Mouse (Mus musculus) Muller cell, postnatal 12 days (primary cell): ENCODE data around the gene Ndufa10.
"Not testable (repeated sequence)": the region's sequence is repeated elsewhere in the genome, so short reads cannot be mapped to it uniquely, and the experiment has no call there.

Source experiments
- DNase-seq: peaks from one replicate; pipeline ENCODE4 v3.0.0-alpha.2; 2015; ENCODE audit errors: inconsistent ontology term

The Ndufa10 gene

DNA sequence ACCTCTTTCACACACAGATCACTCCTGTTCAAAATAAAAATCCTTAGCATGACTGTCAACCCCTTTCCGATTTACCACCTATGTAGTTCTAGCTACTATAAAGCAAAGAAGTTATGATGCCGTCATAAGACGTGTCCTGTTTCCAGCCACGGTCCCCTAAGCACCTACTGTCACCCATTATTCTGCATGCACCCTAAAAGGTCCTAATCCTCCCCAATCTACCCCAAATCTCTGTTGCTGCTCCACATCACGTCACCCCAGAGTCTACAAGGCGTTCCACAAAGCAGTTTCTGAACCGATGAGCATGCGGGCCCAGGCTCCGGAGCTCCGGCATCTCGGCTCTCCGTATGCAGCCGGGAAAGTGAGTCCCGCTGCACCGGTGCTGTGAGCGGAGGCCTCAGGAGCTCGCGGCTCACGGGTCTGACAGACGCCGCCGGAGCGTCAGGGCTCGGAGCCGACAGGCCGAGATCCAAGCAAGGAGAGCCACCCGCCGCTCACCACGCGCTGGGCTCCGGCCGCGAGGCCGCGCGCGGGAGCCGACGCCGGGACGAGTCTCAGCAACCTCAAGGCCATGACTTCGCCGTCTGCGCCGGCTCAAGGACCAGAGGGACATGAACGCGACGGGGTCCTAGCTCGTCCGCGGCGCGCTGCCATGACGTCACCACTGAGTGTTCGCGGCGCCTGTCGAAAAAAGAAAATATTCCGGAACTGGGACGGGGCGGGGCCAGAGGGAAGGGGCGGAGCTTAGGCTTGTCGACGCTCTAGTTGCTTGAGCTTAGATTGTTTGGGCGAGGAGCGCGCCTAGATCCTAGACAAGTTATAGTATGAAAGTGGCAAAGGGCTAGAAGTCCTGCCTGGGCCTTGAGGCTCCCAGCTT lies at the start of gene Ndufa10:
Gene Ndufa10 (minus strand): TSS at position 696 of the 877 bp plus-strand sequence.
- DNase-seq, result peak; percentile 96

DNA sequence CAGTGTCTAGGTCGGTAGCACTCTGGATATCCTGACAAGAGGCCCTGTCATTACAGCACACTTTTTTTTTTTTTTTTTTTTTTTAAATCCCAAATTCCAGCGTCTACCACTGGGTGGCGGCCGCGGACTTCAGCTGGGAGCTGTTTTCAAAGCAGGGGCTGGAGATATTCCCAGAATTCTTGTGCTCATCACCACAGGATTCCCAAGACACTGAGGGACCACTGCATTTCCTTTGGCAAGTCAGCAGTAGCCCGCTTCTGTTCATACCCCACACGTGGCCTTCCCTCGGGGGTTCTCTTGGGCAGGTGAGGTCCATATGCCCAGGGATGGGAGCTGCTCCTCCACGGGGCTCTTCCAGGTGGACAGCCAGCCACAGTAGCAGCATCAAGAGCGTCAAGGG lies 47.7 kb upstream of the Ndufa10 start:
- DNase-seq, result peak; percentile 74

DNA sequence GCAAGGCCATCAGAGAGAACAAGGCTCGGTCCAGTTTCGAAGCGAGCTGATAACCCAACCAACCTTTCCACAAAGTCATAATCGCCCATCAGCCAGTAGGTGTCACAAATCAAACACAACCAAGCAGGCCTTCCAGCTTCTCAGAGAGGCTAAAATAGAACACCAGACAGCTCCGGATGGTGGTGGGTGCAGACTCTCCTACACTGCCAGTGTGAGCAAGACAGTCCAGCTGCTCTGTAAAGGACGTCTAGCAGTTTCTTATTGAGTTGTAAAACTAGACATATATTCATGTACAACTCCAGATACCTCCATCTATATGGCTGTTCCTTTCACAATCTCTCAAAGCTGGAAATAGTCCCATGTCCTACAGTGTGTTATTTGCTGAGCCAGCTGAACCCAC lies 45.4 kb upstream of the Ndufa10 start:
- no peak for DNase-seq

DNA sequence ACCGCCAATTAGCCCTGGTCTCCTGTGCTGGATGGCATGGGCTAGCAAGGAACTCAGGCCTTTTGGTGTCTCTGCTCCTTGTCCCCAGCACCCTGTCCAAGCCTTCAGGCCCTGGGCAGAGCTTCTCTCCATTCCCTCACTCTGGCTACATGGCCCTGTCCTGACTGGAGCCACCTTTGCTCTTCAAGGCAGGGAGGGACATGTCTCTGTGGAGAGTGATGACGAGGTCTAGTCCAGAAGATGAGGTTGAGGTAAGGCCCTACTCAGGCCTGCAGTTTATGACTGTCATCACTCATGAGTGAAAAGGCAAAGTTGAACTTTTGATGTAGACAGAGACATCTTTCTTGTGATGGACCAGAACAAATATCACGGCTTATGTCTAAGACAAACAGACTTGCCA lies 44.9 kb upstream of the Ndufa10 start, which contains the start of gene Olfr1414:
Gene Olfr1414 (minus strand): TSS at position 101 of the 400 bp plus-strand sequence.
- DNase-seq, result no peak

DNA sequence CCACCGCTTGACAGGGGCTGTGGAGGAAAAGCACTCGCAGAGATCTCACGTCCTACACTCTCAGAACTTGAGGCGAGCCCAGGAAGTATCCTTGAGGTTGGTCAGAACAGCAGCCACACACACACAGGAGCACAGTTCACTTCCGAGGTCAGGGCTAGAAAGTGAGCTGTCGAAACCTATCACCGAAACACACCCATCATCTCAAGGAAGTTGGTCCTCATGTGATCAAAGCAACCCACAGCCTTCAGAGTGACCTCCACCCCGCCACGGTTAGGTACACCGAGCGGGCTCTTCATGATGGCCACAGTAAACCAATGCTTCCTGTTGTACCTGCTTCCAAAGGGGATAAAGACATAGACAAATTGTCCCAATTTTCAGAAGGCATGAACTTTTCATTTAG lies 41.7 kb upstream of the Ndufa10 start:
- DNase-seq, result no peak

DNA sequence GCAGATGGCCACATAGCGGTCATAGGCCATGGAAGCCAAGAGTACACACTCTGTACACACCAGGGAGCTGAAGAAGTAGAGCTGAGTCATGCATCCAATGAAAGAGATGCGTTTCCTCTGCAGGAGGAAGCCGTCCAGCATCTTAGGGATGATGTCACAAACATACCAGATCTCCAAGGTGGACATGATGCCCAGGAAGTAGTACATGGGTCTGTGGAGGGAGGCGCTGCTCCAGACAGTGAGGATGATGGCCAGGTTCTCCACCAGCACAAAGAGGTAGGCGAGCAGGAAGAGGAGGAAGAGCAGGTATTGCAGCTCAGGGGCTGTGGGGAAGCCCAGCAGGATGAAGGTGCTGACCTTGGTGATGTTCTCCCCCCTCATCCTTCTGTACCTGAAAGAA lies 38.0 kb upstream of the Ndufa10 start:
- DNase-seq, result not testable (repeated sequence)

DNA sequence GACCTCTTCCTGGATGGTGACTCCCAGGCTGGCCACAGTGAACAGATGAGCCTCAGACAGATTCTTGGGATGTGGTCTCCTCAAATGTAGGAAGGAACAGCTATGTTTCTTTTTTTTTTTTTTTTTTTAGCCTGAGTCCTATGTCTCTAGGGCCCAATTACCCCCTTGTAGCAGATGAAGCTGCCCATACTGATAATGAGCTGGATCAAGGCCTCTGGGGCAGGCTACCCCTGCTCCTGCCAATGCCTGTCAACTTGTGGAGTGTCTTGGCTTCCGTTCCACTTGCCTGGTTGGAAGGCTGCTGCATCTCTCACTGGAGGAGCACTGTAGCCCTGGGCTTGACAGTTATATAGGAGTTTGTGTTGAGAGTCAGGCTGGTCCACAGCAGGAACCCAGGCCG lies 22.3 kb upstream of the Ndufa10 start, which contains the start of gene Olfr1415:
Gene Olfr1415 (minus strand): TSS at position 101 of the 400 bp plus-strand sequence.
- no peak for DNase-seq

DNA sequence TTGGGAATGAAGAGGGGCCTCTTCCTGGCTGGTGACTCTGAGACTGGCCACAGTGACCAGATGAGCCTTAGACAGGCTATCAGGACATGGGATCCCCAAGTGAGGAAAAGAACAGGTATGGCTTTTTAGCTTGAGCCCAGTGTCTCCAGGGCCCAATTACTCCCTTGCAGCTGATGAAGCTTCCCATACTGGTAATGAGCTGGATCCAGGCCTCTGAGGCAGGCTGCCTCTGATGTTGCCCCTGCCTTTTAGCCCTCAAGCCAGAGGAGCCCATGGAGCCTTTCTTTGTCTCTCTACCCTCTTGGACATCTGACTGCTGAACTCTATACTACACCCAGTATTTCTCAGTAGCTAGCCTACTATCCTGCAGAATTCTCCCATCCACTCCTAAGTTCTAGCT lies 11.4 kb upstream of the Ndufa10 start, which contains the start of gene Olfr1416:
Gene Olfr1416 (minus strand): TSS at position 101 of the 400 bp plus-strand sequence.
- no peak for DNase-seq

DNA sequence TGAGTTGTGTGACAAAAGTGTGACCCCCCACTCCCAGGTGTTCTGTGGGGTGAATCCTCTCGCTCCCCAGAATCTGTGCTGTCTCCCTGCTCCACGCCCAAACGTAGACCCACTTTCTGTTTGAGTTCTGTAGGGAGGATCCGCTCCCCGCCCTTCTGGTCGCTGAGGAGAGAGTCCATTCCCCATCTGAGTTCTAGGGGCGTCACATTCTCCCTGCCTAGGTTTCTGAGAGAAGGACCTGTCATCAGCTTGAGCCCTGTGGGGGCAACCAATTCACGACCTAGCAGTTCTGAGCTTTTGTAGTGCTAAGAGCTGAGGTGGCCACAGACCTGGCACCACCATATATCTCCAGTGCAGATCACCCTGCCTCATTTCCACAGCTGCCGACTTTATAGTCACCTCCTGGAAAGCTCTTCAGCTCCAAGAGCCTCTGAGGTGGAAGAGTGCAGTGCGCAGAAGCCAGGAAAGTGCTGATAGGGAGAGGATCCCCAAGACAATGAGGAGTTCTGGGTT lies 462 bp upstream of the Ndufa10 start:
- no peak for DNase-seq

DNA sequence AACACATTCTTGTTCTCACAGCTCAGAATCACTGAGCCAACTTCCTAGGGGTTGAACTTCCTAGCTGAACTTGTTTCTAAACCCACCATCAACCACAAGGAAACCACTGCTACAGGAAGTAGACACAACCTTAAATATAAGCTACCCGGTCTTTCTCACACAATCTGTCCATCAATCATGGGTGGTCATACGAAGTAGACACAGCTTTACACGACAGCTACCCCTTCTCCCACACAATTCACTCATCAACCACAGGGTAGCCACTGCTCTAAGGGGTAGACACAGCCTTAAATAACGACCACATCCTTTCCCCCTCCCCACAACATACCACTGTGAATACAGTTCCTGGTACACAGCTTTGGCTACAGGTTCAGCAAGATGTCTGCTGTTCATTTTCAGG lies 4.8 kb downstream of the Ndufa10 start:
- no peak for DNase-seq

DNA sequence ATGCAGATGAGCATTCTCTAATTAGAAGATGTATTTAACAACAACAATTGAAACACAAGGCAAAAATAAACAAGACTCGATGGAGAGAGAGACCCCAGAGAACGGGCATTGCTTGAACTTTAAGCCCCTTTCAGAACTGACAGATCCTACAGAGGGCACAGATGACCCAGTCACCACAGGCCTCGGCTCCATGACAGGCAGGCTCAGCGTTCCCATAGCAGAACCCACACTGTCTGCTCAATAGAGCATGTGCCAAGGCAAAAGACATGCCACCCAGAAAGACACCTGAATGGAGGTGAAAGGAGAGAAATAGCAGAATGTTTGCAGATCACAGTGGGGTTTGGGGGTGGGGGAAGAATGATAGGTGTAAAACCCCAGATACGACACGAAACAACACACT lies 15.2 kb downstream of the Ndufa10 start:
- DNase-seq, result no peak

DNA sequence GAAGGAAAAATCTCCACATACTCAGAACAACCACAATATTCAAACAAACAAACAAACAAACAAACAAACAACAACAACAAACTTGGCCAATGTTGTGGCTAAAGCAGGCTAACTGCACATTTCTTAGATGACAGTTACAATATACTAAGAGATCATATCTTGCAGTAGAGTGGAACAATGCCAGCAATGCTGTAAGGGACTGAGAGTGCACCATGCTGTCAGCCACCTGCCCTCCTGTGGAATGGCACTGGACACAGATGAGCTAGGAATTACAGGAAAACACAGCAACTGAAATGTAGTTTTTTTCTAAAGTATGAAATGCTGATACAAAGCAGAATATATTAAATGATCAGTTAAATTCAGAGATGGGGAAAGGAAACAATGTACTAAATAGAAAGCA lies 15.9 kb downstream of the Ndufa10 start:
- DNase-seq, result no peak

DNA sequence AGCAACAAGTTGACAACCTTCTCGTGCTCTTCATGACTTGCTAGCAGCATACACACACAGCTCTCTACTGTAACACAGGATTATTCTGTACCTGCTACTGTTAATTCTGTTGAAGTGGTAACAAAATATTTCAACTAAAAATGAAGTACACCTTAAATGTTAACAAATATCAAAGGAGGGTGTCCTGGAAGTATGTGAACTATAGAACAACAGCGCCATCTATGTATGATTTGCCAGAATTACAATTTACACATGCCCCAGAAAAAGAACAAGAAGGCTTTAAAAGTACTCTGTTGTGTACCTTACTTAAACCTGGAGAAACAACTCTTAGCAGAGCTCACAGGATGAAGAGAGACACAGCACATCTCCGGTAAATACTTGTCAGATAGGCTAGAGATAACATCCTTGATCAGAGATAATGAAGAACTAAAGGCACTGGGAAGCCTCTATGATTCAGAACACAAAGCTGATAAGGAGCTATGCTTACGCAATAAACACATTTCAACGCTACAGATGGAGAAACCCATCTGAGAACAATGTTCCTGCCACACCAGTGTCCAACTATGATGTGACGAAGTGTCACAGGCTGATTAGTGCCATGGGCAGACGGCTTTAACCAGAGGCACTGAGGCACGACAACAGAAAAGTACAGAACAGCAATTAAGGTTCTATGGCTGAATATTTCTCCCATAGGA lies 19.8 kb downstream of the Ndufa10 start:
- DNase-seq, result peak; percentile 54

DNA sequence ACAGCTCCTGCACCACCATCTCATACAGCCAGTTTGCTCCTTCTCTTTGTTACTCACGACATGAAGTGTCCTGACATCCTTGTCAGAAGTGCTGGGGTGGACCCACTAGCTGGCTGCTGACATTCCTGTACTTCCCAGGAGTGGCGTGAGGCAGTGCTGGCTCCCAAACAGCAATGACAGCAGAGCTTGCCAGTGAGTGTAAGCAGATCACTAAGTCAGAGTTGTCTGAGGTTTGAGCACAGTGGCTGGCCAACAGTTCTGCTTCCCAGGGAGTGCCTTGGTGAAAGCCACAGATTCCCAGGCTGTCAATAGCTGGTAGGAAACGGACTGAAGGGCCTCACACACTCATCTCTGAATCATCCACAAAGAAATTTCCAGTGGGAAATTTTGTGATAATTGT lies 25.4 kb downstream of the Ndufa10 start:
- peak; percentile 86 for DNase-seq

DNA sequence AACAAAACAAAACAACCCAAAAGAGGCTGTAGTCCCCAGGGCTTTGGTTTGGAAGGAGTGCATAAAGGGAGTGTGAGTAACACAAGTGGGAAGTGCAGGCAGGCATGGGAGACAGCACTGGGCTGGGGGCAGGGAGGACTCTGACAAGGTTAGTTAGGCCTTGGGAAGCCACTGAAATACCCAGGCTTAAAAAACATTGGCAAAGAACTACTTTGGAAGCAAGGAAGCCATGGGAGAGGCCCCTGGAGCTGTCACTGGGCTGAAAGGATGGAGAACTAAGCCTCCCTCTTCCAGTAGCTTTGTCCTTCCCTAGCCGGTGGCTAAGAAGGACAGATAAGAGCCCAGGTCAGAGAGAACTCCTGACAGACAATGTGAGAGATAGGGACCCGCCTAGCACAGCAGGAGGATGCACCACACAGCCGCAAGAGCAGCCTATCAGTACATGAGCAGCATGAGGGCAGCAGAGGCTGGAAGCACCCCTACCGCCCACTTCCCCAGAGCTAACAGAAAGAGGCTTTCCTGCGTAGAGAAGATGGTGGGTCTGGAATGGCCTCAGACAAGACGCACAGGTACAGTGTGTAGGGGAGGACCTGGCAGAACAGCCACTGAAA lies 32.1 kb downstream of the Ndufa10 start:
- DNase-seq, result no peak

DNA sequence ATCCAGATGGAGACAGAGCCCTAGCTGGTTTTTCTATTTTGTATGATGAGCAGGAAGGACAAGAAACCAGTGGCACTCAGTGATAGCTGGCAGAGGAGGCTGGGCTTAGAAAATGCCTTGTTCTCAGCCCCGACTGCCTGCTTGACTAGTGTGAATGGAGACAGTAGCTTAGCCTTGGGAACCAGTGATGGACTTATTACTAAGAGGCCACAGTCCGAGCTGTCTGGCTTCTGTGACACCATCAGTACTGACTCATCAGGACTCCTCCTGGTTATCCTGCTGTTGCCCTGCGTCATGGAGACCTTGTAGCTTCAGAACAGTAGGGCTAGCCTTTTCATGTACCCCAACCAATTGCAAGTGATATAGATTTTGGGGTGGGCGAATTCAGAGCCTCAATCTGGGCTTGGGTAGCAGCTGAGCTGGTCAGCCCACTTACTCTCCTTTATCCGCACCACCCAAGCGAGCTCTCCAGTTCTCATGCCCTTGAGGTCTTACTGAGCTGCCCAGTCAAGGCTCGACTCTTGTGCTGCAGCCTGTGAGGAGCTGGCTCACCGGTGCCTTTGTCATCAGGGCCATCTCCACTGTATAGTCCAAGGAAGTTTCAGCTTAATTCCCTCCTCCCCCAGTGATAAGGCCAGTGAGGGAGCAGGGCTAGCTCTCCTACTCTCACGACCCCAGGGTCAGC lies 33.5 kb downstream of the Ndufa10 start:
- peak; percentile 2 for DNase-seq

DNA sequence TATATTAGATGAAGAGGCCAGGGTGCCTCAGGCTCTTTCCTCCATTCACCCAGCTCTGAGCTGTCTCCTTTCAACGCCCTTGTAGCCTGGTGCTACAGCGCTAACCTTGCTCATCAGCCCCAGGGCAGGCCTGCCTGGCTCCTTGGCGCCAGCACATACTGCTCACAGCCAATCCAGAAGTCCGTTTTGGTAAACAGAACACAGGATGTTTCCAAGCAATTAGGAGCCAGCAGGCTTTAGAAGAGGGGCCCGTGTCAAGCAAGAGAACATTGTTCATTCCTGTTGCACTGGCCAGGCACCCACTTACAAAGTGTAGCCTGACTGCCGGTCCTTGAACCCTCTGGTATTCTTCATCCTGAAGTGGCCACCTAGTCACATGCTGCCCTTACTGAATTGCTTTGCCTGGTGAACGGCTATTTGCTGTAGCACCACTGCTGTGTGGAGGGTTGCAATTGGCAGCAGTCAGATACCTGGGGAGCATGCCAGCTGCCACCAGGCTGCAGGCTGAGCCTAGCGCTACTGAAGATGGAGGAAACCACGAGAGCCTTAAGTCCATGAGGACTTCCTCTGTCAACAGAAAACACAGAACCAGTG lies 35.9 kb downstream of the Ndufa10 start:
- peak; percentile 87 for DNase-seq

DNA sequence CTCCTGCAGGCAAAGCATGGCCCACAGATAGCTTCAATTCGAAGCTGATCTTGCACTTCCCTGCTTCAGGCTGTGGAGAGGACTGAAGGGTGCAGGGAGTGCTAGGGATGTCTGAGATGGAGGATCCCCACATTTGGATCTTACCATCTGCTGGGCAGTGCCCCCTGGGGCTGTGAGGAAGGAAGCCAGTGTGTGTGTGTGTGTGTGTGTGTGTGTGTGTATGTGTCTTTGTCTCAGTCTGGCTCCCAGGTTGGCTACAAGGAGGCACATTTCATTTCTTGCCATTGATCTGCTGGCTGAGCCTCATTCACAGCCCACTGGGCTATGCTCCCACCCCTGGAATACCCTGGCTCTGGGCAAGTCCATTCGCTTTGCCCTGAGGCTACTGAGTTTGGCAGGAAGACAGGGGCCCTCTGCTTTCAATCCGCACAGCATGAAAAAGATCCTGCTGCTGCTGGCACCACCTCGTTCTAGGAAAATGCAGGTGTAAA lies 36.8 kb downstream of the Ndufa10 start:
- DNase-seq, result peak; percentile 66

DNA sequence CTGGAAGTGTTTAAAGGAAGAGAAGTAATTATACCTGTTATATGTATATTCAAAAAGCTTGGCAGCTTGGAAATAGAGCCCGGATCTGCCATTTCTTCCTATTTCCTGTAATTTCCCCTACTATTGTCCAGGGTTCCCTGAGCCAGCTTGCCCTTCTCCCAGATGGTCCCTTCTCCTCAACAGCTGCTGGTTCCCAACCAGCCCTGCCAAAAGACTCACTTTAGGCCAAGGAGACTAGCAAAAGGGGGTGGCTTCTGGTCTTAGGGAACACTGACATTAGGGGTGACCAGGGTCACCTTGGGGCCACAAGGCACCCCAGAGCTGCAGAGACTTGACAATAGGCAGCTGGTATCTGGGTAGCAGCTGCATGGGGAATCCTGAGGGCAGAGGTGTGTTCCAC lies 38.7 kb downstream of the Ndufa10 start:
- DNase-seq, result no peak

DNA sequence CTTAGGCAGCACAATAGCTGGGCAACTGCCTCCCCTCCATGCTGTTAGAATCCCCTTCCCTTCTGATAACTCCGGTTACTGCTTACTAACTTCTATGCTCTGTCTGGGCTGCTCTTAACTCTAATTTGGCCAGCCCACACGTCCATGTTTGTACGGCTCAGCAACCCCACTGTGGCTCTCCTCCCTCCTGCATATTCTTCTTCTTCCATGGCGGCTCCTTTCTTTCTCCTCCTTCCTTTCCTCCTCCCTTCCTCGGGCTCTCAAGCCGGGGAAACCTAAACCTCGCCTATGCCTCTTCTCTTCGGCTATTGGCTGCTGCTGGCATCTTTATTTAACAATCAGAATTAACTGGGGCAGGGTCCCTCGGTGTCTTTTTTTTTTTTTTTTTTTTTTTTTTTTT lies 40.9 kb downstream of the Ndufa10 start:
- DNase-seq, result no peak

DNA sequence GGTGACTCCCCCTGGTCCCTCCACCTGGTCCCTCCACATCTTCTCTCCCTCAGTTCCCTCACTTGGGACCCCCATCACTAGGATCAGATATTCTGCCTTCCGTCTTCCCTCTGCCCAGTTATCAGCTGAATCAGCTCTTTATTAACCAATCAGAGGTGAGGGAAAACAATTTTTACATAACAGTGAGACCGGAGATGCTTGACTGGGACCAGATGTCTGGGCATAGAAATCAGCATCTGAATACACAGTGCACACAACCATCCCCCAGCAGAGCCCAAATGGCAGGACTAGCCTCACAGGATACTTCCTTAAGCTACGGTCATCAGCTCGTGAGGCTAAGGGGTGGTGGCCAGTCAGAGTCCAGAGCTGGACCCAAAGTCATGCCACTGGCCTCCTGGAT lies 41.6 kb downstream of the Ndufa10 start:
- DNase-seq, result no peak
